Mouse (Mus musculus) lung, postnatal 25 days (tissue): ENCODE data around the gene Rhob.

Experiments
- DNase-seq: peaks from one replicate; pipeline ENCODE4 v3.0.0; 2022; ENCODE audit warnings: low spot score

Gene Rhob

DNA sequence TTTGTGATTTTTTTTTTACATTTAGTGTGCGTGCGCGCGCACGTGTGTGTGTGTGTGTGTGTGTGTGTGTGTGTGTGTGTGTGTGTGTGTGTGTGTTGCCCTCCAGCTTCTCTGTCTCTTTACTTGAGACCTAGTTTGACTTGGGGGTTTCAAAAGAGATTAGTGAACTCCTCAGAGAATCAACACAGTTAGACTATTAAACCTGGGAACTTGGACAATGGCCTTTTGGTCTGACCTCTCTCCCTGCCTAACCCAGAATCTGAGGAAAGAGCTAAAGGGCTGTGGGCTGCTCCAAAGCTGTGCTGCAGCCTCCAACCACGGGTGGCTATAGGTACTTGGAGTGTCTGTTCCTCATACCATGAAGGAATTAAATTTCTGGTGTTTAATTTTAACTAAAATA, 4.3 kb upstream of the Rhob start:
- DNase-seq, result no peak

DNA sequence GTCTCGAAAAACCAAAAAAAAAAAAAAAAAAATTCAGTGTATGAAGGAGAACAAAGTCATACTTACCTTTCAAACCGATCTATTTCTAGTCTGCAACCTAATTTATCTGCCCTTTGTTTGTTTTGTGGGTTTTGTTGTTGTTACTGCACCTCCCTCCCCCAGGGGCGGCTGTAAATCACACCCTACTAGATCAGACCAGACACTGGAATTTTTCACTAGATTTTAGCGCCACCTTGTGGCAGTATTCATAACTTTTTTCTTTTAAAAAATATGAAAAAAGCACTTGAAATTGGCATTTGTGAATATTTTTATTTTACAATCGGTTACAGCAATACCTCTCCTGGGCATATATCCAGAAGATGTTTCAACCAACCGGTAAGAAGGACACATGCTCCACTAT, 2.7 kb upstream of the Rhob start:
- DNase-seq, result peak; percentile 81

DNA sequence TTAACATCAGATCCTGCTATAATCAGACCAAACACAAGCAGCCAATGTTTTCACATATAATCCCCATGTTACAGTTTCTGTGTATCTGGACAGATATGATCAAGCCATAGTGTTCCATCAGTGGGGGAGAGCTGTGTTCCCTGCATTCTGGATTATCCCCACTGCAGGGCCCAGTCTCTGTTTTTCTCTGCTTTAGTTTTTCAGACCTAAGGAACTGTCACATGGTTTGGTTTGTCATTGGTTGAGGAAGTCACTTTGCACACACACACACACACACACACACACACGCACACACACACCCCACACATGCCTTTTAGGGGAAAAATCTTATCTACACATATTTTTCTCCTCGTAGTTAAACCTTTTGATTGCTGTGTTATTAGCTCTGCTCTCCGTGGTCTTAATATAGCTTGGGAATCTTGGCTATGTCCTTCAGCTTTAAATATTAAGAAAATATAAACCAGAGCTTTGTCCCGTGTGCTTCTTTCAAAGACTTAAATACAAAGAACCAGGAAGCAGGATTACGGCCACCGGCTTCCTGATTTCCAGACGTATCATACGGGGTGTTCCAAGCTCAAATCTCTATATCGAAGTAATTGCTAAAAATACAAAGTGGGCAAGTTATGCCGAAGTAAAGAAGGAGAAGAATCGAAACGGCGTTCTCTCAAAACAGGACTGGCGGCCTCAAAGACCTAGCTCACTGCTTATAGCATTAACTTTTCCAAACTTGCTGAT, 1.9 kb upstream of the Rhob start:
- DNase-seq, result no peak

DNA sequence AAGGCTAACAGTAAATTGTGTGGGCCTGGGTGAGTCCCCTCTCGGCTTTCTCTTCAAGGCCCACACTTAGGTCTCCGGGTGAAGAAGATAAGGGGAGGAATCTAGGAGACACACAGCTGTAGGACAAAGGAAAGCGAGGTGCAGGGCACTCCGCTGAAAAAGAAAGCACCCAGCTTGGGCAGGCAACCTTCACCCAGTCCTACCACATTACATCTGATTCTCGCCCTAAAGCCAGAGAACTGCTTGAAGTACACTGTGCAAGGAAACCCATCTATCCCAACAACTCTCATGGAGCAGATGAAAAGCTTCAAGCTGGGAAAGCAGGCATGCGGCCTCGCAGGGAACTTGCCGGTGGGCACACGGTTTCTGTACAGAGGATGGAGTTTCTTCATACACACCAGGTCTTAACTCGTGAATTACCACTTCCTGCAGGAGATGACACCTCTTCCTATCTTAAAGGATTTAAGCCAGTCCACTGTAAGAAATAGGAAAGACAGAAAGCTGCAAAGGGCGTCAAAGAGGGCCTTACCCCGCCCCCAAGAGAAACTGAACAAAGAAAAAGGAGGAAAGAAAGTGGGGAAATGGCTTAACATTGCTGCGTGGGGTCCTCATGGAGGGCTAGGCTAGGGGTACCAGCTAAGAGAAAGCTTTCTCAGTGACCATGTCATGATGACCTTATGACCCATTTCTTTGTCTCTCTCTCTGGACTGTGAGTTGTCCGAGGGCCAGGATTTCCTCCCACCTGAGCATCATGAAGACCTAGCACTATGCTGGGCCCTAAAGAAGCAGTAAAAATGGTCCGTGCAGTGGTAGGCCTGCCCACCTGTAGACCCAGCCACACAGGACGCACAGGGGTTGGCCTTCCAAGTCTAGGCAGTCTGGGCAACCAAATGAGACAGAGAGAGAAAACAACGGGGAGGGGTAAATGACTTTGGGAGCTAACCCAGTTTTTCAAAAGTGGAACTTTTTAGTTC, 1.1 kb upstream of the Rhob start:
- no peak for DNase-seq

DNA sequence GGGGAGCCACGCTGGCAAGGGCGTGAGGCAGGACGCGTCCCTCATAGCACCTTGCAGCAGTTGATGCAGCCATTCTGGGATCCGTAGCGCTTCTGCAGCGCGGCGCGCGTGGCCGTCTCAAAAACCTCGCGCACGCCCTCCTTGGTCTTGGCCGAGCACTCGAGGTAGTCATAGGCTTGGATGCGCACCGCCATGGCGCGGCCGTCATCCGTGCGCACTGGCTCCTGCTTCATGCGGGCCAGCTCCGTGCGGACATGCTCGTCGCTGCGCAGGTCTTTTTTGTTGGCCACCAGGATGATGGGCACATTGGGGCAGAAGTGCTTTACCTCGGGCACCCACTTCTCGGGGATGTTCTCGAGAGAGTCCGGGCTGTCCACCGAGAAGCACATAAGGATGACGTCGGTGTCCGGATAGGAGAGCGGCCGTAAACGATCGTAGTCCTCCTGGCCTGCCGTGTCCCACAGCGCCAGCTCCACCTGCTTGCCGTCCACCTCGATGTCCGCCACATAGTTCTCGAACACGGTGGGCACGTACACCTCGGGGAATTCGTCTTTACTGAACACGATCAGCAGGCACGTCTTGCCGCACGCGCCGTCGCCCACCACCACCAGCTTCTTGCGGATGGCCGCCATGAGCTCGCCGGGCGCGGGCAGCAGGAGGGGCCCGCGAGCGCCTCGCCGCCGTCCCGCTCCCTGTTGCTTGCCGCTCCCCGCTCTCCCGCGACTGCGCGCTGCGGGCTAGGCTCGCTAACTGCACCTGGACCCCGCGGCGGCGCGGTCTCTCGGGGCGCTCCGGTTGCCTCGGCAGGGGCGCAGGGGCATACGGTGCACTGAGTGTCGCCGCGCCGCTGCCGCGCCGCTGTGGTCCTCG, 573 bp downstream of the Rhob start:
- DNase-seq, result peak; percentile 58

DNA sequence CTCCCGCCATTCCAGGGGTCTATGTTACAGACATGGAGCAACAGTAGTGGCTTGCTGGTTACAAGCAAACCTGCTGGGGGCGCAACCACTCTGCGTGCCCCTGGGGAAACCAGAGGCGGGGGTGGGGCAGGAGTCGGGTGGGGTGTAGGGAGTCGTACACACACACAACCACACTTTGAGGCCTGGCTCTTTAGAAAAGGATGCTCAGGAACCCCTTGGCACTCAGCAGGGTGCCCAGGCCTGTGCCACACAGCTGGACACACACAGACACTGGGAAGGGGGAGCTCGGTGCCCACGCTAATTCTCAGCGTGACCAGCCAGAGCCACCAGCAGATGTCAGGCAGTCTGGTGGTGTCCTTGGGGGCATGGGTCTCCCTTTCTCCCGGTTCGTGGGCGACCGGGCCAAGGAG, 1.2 kb downstream of the Rhob start:
- DNase-seq, result no peak

DNA sequence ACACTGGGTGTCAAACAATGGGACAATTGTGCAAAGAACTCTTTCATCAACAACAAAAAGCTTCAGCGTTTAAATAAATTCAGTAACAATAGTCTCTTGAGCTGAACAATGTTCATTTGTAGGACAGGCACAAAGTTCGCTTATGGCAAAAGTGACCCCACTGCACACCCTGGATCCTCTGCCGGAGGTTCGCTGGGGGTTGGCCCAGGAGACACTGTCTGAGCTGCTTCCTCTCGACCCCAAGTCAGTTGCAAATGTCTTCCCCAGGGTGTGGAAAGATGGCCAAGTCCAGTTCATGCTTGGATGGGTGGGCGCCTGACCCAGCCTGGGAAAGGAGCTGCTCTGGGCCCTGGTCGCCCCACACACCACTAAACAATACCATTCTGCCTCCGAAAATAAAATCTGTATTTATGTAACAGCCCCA, 1.6 kb downstream of the Rhob start:
- no peak for DNase-seq

DNA sequence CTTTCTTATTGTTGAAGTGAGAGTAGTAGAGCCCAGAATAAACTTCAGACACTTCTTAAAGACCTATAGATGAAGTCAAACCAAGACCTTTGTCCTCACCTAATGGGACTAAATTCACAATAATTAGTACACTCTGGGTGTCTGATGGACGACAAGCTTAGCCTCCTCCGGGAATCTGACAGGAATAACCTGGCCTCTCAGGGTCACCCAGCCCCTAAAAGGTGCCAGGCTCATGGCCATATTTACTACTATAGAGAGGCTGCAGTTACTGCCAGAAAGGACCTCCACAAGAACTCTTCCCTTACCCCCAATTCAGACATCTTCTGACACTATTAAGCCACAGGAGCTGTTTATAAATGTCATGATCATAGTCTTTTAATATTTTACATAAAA, 2.5 kb downstream of the Rhob start:
- DNase-seq, result no peak

DNA sequence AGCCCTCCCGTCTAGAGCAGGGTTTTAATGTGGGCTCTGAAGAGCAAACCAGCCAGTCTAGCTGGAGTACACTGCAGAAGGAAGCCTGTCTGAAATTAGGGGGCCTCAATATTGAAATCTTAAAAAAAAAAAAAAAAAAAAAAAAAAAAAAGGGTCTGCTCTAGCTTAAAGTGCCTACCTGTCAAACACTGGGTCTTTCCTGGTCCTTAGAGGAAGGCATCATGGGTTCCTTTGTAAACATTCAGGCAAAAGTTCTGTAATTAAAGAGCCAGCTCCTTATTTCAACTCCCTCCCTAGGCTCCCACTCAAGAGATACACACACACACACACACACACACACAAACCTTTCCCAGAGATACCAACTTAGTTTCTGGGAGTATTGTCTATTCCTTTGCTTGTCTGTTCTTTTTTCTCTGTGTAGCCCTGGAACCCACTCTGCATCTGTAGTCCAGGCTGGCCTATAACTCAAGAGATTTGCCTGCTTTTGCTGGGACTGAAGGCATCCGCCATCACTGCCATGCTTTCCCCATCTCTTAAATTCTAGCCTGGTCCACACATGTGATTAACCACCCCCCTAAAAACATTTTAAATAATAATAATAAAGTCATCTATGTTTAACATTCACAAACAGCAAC, 3.0 kb downstream of the Rhob start:
- DNase-seq, result no peak

DNA sequence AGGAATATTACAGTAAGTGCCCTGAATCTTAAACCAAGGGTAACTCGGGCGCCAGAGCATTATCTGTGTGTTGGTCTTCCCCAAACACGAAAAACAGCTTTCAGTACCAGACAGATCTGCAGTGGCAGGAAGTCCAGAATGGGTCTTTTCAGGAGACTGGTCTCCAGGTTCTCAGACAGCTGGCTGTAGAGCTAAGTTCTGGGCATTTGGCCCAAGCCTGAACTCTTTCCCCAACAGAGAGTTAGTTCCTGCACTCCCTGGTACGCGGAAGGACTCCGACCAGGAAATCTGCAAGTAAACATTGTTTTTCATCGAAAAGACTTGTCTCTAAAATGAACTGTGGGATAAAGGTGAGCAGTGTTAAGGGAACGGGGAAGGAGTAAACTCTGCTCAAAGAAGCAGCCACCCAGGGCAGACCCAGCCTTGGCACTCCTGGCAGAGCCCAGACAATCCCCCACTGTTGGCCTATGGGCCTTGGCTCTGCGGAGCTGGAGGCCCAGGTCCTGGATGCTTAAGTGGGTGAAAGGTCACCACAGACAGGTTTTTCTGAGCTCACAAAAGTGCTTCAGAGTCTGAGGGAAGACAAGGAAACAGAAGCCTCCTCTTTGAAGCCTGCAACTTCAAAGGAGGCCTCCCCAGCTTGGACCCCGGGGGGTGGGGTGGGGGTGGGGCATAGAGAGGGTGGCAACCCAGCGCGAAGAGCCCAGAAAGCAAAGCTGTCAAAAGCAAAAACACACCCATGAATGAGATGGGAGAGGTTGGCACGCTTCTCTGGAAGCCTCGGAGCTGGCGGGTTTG, 3.7 kb downstream of the Rhob start:
- peak; percentile 73 for DNase-seq

DNA sequence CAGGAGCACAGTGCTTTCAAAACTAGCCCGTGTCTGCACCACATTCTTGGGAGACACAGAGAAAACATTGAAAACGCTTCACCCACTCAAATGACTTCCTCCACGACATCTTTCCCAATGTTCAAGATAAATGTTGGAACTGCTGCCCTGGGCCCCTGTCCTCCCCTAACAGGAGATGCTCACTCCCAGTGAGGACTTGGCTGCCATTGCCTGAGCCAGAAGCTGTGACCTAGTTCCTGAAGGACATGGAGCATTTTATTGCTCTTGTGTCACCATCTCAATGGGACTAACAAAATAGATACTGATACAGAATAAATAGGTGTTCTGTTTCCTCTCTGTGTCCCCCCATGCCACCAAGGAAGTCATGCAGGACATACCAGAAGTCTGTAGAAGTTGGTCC, 5.1 kb downstream of the Rhob start:
- no peak for DNase-seq

DNA sequence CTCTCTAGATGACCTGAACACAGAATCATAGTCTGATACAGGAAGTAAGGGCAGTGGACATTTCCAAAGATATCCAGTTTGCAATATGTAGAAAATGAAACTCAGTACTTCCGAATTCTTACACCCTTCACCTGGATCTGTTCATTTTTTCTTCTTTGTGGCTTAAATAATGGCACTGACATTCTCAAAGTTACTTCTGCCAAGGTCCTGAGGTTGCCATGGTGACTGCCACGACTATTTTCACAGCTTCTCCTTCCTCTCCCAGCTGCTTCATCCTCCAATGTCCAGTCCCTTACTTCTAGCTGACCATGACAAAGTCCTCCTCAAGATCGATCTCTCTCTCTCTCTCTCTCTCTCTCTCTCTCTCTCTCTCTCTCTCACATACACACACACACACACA, 6.4 kb downstream of the Rhob start:
- no peak for DNase-seq

DNA sequence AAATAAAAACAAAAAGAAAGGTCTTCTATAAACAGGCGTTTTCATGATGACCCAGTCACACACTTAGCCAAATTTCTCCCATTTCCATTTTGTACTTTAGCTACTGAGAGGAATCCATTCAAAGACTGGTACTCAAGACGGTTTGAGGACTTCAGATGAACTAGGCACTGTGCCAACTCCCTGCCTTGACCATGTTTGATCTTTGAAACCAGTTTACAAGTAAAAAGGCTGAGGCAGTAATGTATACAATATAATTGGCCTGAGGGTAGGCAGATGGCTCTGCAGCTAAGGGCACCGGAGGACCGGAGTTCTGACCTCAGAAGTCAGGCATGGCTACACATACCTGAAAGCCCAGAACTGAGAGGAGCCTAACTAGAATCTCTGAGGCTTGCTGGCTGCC, 10.7 kb downstream of the Rhob start:
- no peak for DNase-seq

DNA sequence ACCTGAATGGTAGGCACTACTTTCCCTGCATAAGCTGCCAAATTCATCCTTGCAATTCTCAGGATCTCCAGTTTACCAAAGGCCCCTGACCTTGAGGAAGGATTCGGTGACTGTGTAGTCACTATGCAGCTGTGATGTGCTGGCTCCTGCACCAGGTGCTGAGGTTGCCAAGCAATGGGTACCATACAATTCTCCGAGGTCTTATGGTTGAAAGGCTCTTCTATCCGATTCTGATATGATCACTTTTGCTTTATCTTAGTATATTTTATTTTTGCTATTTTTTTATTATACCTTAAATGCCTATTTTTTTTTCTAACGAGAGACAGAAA, 11.2 kb downstream of the Rhob start:
- DNase-seq, result no peak

DNA sequence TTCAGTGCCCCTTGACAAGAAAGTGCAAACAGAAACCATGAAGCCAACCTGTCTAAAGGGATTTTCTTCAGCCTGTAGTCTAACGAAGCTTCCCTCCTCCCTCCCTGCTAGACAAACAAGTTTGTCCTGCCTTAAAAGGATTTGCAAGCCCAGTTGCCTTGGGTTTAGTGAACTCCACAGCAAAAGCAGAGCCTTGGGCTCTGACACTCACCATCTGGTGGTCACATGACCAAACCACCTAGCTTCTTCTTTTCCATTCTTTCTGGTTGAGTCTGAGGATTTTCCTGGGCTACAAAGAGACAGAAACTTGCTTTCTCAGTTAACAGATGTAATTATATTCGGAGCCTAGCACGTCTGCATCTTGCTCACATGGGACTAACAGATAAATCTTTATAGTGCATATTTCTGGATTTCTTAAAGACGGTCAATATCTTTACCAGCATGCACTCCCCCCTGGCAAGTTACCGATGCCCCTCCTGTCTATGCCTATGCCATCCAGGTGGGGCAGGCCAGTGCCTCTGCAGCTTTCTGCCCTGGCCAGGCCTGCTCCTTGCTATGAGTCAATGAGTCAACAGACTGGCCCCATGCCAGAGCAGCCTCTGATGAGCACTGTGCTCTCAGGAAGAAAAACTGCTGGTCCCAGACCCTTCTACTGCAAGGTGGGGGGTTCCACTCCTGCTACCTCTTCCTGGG, 11.7 kb downstream of the Rhob start:
- no peak for DNase-seq

DNA sequence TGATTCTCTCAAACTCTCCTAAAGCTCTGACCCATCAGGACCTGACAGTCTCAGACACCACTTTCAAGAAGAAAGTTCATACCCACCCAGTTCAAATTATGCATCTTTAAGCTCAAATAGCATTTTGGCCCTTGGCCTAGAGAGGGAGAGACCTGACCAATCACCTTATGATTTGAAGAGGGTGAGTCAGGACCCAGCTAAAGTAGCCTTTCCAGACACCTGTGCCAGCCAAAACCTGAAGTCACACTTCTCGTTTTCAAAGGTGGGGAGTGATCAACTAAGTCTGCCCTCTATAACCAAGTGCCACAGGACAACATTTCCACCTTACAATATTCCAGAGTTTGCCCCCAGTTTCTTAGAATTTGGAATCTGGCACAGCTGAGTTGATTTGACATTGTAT, 12.5 kb downstream of the Rhob start:
- DNase-seq, result no peak

DNA sequence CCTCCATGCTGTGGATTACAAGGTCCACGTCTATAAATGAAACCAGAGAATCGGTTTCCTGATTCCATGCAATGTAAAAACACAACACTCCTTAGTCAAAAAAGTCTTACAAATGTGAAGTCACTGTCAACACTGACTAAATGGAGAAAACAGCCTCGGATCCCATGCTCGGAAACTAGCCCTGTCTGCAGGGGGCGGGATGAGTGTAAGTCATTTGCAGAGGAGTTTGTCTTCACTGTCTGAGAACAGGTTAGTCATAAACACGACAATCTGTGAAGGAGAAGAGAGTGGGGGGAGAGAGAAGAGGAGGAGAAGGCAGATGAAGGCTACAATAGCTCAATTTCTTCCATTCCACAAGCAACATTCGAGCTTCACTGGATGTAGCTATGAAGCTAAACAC, 14.6 kb downstream of the Rhob start:
- DNase-seq, result no peak

DNA sequence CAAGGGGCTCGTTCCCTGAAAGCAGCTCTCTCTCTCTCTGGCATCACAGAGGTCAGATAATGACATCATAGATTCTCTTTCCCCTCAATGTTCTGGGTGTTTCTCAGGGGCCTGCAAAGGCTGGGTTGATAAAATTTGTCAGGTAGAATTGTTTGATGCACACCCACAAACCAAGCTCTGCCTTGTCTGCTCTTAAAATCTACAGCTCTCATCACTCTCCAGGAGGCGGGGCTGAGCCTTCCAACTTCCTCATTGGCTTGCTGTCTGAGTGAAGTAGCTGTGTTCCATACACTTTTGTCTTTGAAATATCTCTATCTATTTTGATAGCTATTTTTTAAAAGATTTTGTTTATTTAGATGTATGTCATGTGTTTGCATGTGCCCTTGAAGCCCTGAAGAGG, 17.6 kb downstream of the Rhob start:
- DNase-seq, result no peak

DNA sequence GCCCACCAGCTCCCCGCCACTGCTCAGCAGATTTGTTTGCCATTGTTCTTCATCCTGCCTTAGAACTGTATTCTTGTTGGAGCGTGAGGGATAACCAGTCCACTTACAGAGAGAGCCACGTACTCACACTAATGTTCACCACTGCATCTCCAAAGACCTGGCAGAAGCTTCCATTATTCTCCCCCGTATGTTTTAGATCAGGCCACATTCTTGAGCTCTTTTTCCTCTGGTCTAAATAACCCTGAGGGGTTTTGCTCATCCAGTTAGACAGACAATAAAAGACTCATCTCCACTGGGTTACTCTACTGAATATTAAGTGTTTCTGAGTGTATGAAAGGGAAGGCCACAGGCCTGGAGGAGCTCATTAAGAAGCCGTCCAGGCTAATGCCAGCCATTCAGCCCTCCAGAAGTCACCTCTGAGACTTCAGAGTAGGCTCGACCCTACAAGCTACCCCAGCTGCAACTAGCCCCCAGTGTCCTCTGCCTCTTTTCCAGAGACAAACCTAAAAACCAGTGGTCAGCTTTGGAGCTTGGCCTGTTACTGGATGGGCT, 24.9 kb downstream of the Rhob start:
- no peak for DNase-seq
